Mouse (Mus musculus) testis, adult 2 months (tissue): Measurements from ENCODE around the gene Pten. TPM values are rescaled to one million over a fixed set of nuclear protein-coding genes. Genes with fewer than 3 reads are reported as not detected.

Experiments used
- H3K27ac ChIP-seq: fragments of 200-500 bp; 2 replicates; pipeline ENCODE4 v1.5.1; 2012; ENCODE audit warnings: low read depth, low read length; ENCODE audit not compliant: control insufficient read depth, insufficient read depth
- H3K27me3 ChIP-seq: fragments of 200-500 bp; 2 replicates; pipeline ENCODE4 v1.6.1; 2012; ENCODE audit warnings: mild to moderate bottlenecking, low read length, moderate library complexity; ENCODE audit not compliant: control insufficient read depth, insufficient read depth
- H3K36me3 ChIP-seq: fragments of 200-500 bp; 2 replicates; pipeline ENCODE4 v1.6.1; 2012; ENCODE audit warnings: mild to moderate bottlenecking, low read length; ENCODE audit not compliant: control insufficient read depth, insufficient read depth
- H3K4me1 ChIP-seq: fragments of 200-500 bp; 2 replicates; pipeline ENCODE4 v1.6.1; 2012; ENCODE audit warnings: low read length; ENCODE audit not compliant: control insufficient read depth, insufficient read depth
- H3K4me3 ChIP-seq: fragments of 200-500 bp; 2 replicates; pipeline ENCODE4 v1.5.1; 2012; ENCODE audit warnings: low read depth, mild to moderate bottlenecking, low read length, moderate library complexity, mixed read lengths; ENCODE audit not compliant: control insufficient read depth
- CTCF ChIP-seq: fragments of 200-500 bp; IDR thresholded peaks from 2 replicates; pipeline ENCODE4 v1.5.1; 2012; ENCODE audit warnings: low read depth, mild to moderate bottlenecking, inconsistent platforms, low read length, moderate library complexity; ENCODE audit not compliant: control insufficient read depth, insufficient read depth, insufficient replicate concordance
- POLR2A ChIP-seq: fragments of 200-500 bp; IDR thresholded peaks from 2 replicates; pipeline ENCODE4 v1.6.1; 2012; ENCODE audit warnings: low read depth, mild to moderate bottlenecking, inconsistent platforms, low read length, moderate library complexity; ENCODE audit not compliant: control insufficient read depth
- polyA plus RNA-seq: library from polyadenylated mRNA; depleted of rRNA; stranded (reverse); fragments of >200 nt; gene quantifications from 2 replicates; pipeline ENCODE4 v1.2.3, GENCODE M21; 2012

Gene Pten
- polyA plus RNA-seq, 1 experiment, result 15.1 TPM

GRCm38 (mm10) chr19:32715681-32716080, 41.6 kb upstream of the Pten start:
- Histone ChIP-seq H3K4me1 (peaks cover 3% of the 10 kb centered on the region), H3K27ac (no peak overlapping the region), H3K36me3 (no peaks in the 10 kb centered on the region), H3K4me3 (peak overlapping the region; percentile 53), H3K27me3 (no peaks in the 10 kb centered on the region)
- TF ChIP-seq POLR2A, result no peak
- TF ChIP-seq CTCF, result no peak

- no peak overlapping the region for H3K27ac ChIP-seq
- H3K4me1 ChIP-seq, result no peaks in the 10 kb centered on the region; the same call in 1 of the 2 replicates
- TF ChIP-seq CTCF (no peak), POLR2A (no peak)
- H3K27me3 ChIP-seq, result no peaks in the 10 kb centered on the region
- H3K4me3 ChIP-seq, result no peak overlapping the region
- no peaks in the 10 kb centered on the region for H3K36me3 ChIP-seq
Measured at GRCm38 (mm10) chr19:32717590-32717989, 39.7 kb upstream of the Pten start.

GRCm38 (mm10) chr19:32720319-32720718, 37.0 kb upstream of the Pten start:
- Histone ChIP-seq H3K4me3 (no peak overlapping the region), H3K36me3 (no peaks in the 10 kb centered on the region), H3K27ac (no peak overlapping the region), H3K27me3 (no peaks in the 10 kb centered on the region), H3K4me1 (no peaks in the 10 kb centered on the region)
- TF ChIP-seq CTCF, result no peak
- TF ChIP-seq POLR2A, result no peak

- no peak for TF ChIP-seq CTCF
- TF ChIP-seq POLR2A, result no peak
- no peaks in the 10 kb centered on the region for H3K27me3 ChIP-seq
- H3K27ac ChIP-seq, result no peak overlapping the region
- no peaks in the 10 kb centered on the region; the same call in 1 of the 2 replicates for H3K4me1 ChIP-seq
- H3K36me3 ChIP-seq, result no peaks in the 10 kb centered on the region
- H3K4me3 ChIP-seq, result no peak overlapping the region
Measured at GRCm38 (mm10) chr19:32723817-32724216, 33.5 kb upstream of the Pten start.

- H3K36me3 ChIP-seq, result no peaks in the 10 kb centered on the region
- H3K4me1 ChIP-seq, result no peaks in the 10 kb centered on the region; the same call in 1 of the 2 replicates
- no peak overlapping the region for H3K27ac ChIP-seq
- TF ChIP-seq POLR2A, result no peak
- TF ChIP-seq CTCF, result no peak
- no peak overlapping the region for H3K4me3 ChIP-seq
- H3K27me3 ChIP-seq, result no peaks in the 10 kb centered on the region
Measured at GRCm38 (mm10) chr19:32726451-32727325, 30.6 kb upstream of the Pten start.

- Histone ChIP-seq H3K4me1 (no peaks in the 10 kb centered on the region; the same call in 1 of the 2 replicates), H3K27ac (no peak overlapping the region), H3K36me3 (no peaks in the 10 kb centered on the region), H3K27me3 (no peaks in the 10 kb centered on the region), H3K4me3 (no peak overlapping the region)
- TF ChIP-seq CTCF (no peak), POLR2A (no peak)
Measured at GRCm38 (mm10) chr19:32729785-32730184, 27.5 kb upstream of the Pten start.

GRCm38 (mm10) chr19:32732922-32733321, 24.4 kb upstream of the Pten start:
- Histone ChIP-seq H3K4me3 (no peak overlapping the region), H3K27ac (no peak overlapping the region), H3K27me3 (no peaks in the 10 kb centered on the region), H3K4me1 (no peaks in the 10 kb centered on the region), H3K36me3 (no peaks in the 10 kb centered on the region)
- no peak for TF ChIP-seq POLR2A
- TF ChIP-seq CTCF, result no peak
